Mouse (Mus musculus): ENCODE data around the gene Tbl3. TPM values are rescaled to one million over a fixed set of nuclear protein-coding genes. Genes with fewer than 3 reads are reported as not detected.
"Not testable (repeated sequence)": the region's sequence is repeated elsewhere in the genome, so short reads cannot be mapped to it uniquely, and the experiment has no call there.

The Tbl3 gene
- polyA plus RNA-seq, 1 experiment from 2014 or later, result 94.5 TPM

GRCm38 (mm10) chr17:24667416-24667815 lies 40.0 kb downstream of the Tbl3 start:
- ATAC-seq (replicated peaks; ENCODE audit: low FRiP score), result no peak
- H3K4me2 ChIP-seq, result no peak overlapping the region
- WGBS, result 29% methylated on average over 6 of the region's 6 CpGs
- H3K9ac ChIP-seq, result no peak overlapping the region
- H3K27ac ChIP-seq, result no peak overlapping the region
- H3K4me1 ChIP-seq, result peaks cover 31% of the 10 kb centered on the region
- no peaks in the 10 kb centered on the region for H3K9me3 ChIP-seq (replicated peaks)
- H3K4me3 ChIP-seq (replicated peaks), result no peak overlapping the region
- H3K36me3 ChIP-seq, result no peaks in the 10 kb centered on the region
- H3K27me3 ChIP-seq, result 0 out of 2 replicates have a peak, but pooled peaks cover 4% of the 10 kb centered on the region

GRCm38 (mm10) chr17:24667011-24667410 lies 40.4 kb downstream of the Tbl3 start:
- H3K36me3 ChIP-seq; H3K27ac ChIP-seq; ATAC-seq (replicated peaks; ENCODE audit: low FRiP score); H3K27me3 ChIP-seq; H3K4me3 ChIP-seq (replicated peaks); H3K9ac ChIP-seq; H3K4me2 ChIP-seq; H3K9me3 ChIP-seq (replicated peaks): not testable (repeated sequence)
- peaks cover 27% of the 10 kb centered on the region for H3K4me1 ChIP-seq
- 69% methylated on average over 7 of the region's 7 CpGs for WGBS

- WGBS, result 2% methylated on average over 47 of the region's 47 CpGs
- peak within 1 kb of the TSS; percentile 46 for H3K4me3 ChIP-seq (replicated peaks)
- peak; percentile 60; the same call in 1 of the 2 replicates for ATAC-seq (replicated peaks; ENCODE audit: low FRiP score)
Measured at GRCm38 (mm10) chr17:24658017-24658758, 49.3 kb downstream of the Tbl3 start, which contains the start of gene Npw. Gene Npw, minus strand, starts transcription at chr17:24658457.

GRCm38 (mm10) chr17:24654969-24655368 lies 52.5 kb downstream of the Tbl3 start:
- H3K4me1 ChIP-seq, result peaks cover 28% of the 10 kb centered on the region

More at GRCm38 (mm10) chr17:24658017-24658758, 49.3 kb downstream of the Tbl3 start, which contains the start of gene Npw:
- H3K9ac ChIP-seq, result peak within 1 kb of the TSS; percentile 42
- no peak within 1 kb of the TSS for H3K27ac ChIP-seq
- no peaks in the 10 kb centered on the region for H3K36me3 ChIP-seq
- H3K9me3 ChIP-seq (replicated peaks), result no peaks in the 10 kb centered on the region
- peaks cover 49% of the 10 kb centered on the region for H3K27me3 ChIP-seq
- H3K4me2 ChIP-seq, result peak within 1 kb of the TSS; percentile 89
- H3K4me1 ChIP-seq, result peaks cover 19% of the 10 kb centered on the region

GRCm38 (mm10) chr17:24653967-24654710 lies 53.3 kb downstream of the Tbl3 start:
- Histone ChIP-seq H3K27ac (no peak overlapping the region), H3K27me3 (peaks cover 43% of the 10 kb centered on the region), H3K36me3 (no peaks in the 10 kb centered on the region), H3K9me3 (replicated peaks) (no peaks in the 10 kb centered on the region), H3K4me2 (peak overlapping the region; percentile 67), H3K4me1 (peaks cover 36% of the 10 kb centered on the region), H3K4me3 (replicated peaks) (peak overlapping the region; percentile 38), H3K9ac (peak overlapping the region; percentile 25; the same call in 1 of the 2 replicates)
- WGBS, result 5% methylated on average over 19 of the region's 19 CpGs
- 0 out of 2 replicates have a peak, but pooled peaks have one; percentile 15 for ATAC-seq (replicated peaks; ENCODE audit: low FRiP score)

More at GRCm38 (mm10) chr17:24654969-24655368, 52.5 kb downstream of the Tbl3 start:
- Histone ChIP-seq H3K36me3 (no peaks in the 10 kb centered on the region), H3K27me3 (peaks cover 52% of the 10 kb centered on the region), H3K27ac (no peak overlapping the region), H3K9ac (no peak overlapping the region), H3K9me3 (replicated peaks) (no peaks in the 10 kb centered on the region), H3K4me3 (replicated peaks) (no peak overlapping the region), H3K4me2 (no peak overlapping the region)
- no peak for ATAC-seq (replicated peaks; ENCODE audit: low FRiP score)
- WGBS, result 67% methylated on average over 4 of the region's 4 CpGs

- 65% methylated on average over 3 of the region's 3 CpGs for WGBS
- no peaks in the 10 kb centered on the region for H3K9me3 ChIP-seq (replicated peaks)
Measured at GRCm38 (mm10) chr17:24651835-24652234, 55.6 kb downstream of the Tbl3 start.

GRCm38 (mm10) chr17:24650766-24651165 lies 56.7 kb downstream of the Tbl3 start:
- Histone ChIP-seq H3K4me1 (peaks cover 38% of the 10 kb centered on the region), H3K27me3 (peaks cover 12% of the 10 kb centered on the region), H3K4me3 (replicated peaks) (no peak overlapping the region; the same call in 1 of the 2 replicates), H3K9ac (no peak overlapping the region), H3K9me3 (replicated peaks) (no peaks in the 10 kb centered on the region), H3K4me2 (peak overlapping the region; percentile 99), H3K27ac (0 out of 2 replicates have a peak overlapping the region, but pooled peaks have one; percentile 84), H3K36me3 (no peaks in the 10 kb centered on the region)
- no peak for ATAC-seq (replicated peaks; ENCODE audit: low FRiP score)
- 78% methylated on average over 4 of the region's 4 CpGs for WGBS

More at GRCm38 (mm10) chr17:24651835-24652234, 55.6 kb downstream of the Tbl3 start:
- peaks cover 36% of the 10 kb centered on the region for H3K4me1 ChIP-seq
- peaks cover 20% of the 10 kb centered on the region for H3K27me3 ChIP-seq
- no peaks in the 10 kb centered on the region for H3K36me3 ChIP-seq
- H3K9ac ChIP-seq, result 0 out of 2 replicates have a peak overlapping the region, but pooled peaks have one; percentile 3
- no peak overlapping the region for H3K4me2 ChIP-seq
- H3K27ac ChIP-seq, result no peak overlapping the region
- no peak overlapping the region for H3K4me3 ChIP-seq (replicated peaks)
- ATAC-seq (replicated peaks; ENCODE audit: low FRiP score), result no peak

- Histone ChIP-seq H3K4me1 (peaks cover 45% of the 10 kb centered on the region), H3K4me2 (peak within 1 kb of the TSS; percentile 99), H3K27ac (peak within 1 kb of the TSS; percentile 84), H3K4me3 (replicated peaks) (peak within 1 kb of the TSS; percentile 87), H3K9me3 (replicated peaks) (no peaks in the 10 kb centered on the region), H3K27me3 (peaks cover 12% of the 10 kb centered on the region), H3K36me3 (no peaks in the 10 kb centered on the region), H3K9ac (peak within 1 kb of the TSS; percentile 89)
- peak; percentile 76 for ATAC-seq (replicated peaks; ENCODE audit: low FRiP score)
- 1% methylated on average over 41 of the region's 41 CpGs for WGBS
Measured at GRCm38 (mm10) chr17:24650070-24650616, 57.3 kb downstream of the Tbl3 start, which contains the start of gene Slc9a3r2. Gene Slc9a3r2, minus strand, starts transcription at chr17:24650327.

GRCm38 (mm10) chr17:24649581-24650069 lies 57.8 kb downstream of the Tbl3 start:
- peak; percentile 40 for ATAC-seq (replicated peaks; ENCODE audit: low FRiP score)
- Histone ChIP-seq H3K4me2 (peak overlapping the region; percentile 99), H3K4me1 (peaks cover 50% of the 10 kb centered on the region), H3K27me3 (peaks cover 12% of the 10 kb centered on the region), H3K36me3 (no peaks in the 10 kb centered on the region), H3K9ac (peak overlapping the region; percentile 89), H3K27ac (peak overlapping the region; percentile 84), H3K9me3 (replicated peaks) (no peaks in the 10 kb centered on the region), H3K4me3 (replicated peaks) (peak overlapping the region; percentile 87)
- under 1% methylated on average over 34 of the region's 35 CpGs for WGBS

- Histone ChIP-seq H3K36me3 (no peaks in the 10 kb centered on the region), H3K4me3 (replicated peaks) (peak overlapping the region; percentile 87), H3K4me1 (peaks cover 57% of the 10 kb centered on the region), H3K4me2 (peak overlapping the region; percentile 99), H3K9me3 (replicated peaks) (no peaks in the 10 kb centered on the region), H3K9ac (peak overlapping the region; percentile 89), H3K27me3 (peaks cover 12% of the 10 kb centered on the region), H3K27ac (peak overlapping the region; percentile 84)
- no peak for ATAC-seq (replicated peaks; ENCODE audit: low FRiP score)
- 75% methylated on average over 10 of the region's 10 CpGs for WGBS
Measured at GRCm38 (mm10) chr17:24648731-24649377, 58.6 kb downstream of the Tbl3 start.
